Mouse (Mus musculus): ENCODE results near the gene Plcl2. TPM values are rescaled to one million over a fixed set of nuclear protein-coding genes. Genes with fewer than 3 reads are reported as not detected.
"Not testable (repeated sequence)": the region's sequence is repeated elsewhere in the genome, so short reads cannot be mapped to it uniquely, and the experiment has no call there.

Gene Plcl2
- polyA plus RNA-seq, 1 experiment = 4.3 TPM

GRCm38 (mm10) chr17:50530089-50530488 lies 20.9 kb downstream of the Plcl2 start:
- no peak for DNase-seq
- Histone ChIP-seq H3K27ac (ENCODE audit: insufficient read depth, low read depth, low read length) (no peak overlapping the region), H3K4me1 (ENCODE audit: control insufficient read depth, insufficient read depth, low read length) (no peaks in the 10 kb centered on the region; the same call in 1 of the 2 replicates), H3K36me3 (ENCODE audit: control insufficient read depth, insufficient read depth, low read length) (no peaks in the 10 kb centered on the region), H3K27me3 (replicated peaks; ENCODE audit: control insufficient read depth, insufficient read depth, low read length) (no peaks in the 10 kb centered on the region), H3K4me3 (ENCODE audit: insufficient read depth, low read depth, low read length) (no peak overlapping the region)
- TF ChIP-seq CTCF (conservative IDR thresholded peaks at IDR 0.05; ENCODE audit: insufficient read depth, insufficient read length, low read depth, low read length) (no peak), POLR2A (IDR thresholded peaks at IDR 0.05; ENCODE audit: low read depth, low read length) (no peak)
- 82% methylated on average over 8 of the region's 8 CpGs for WGBS

GRCm38 (mm10) chr17:50534889-50535288 lies 25.7 kb downstream of the Plcl2 start:
- not testable (repeated sequence) for H3K27me3 ChIP-seq (replicated peaks; ENCODE audit: control insufficient read depth, insufficient read depth, low read length); H3K4me3 ChIP-seq (ENCODE audit: insufficient read depth, low read depth, low read length); DNase-seq; H3K4me1 ChIP-seq (ENCODE audit: control insufficient read depth, insufficient read depth, low read length); H3K27ac ChIP-seq (ENCODE audit: insufficient read depth, low read depth, low read length); H3K36me3 ChIP-seq (ENCODE audit: control insufficient read depth, insufficient read depth, low read length)
- WGBS = 97% methylated on average over 2 of the region's 2 CpGs

GRCm38 (mm10) chr17:50536409-50537194 lies 27.4 kb downstream of the Plcl2 start:
- 89% methylated on average over 4 of the region's 4 CpGs for WGBS

GRCm38 (mm10) chr17:50537786-50538185 lies 28.6 kb downstream of the Plcl2 start:
- Histone ChIP-seq H3K4me1 (ENCODE audit: control insufficient read depth, insufficient read depth, low read length) (no peaks in the 10 kb centered on the region; the same call in 1 of the 2 replicates), H3K27me3 (replicated peaks; ENCODE audit: control insufficient read depth, insufficient read depth, low read length) (no peaks in the 10 kb centered on the region), H3K4me3 (ENCODE audit: insufficient read depth, low read depth, low read length) (no peak overlapping the region), H3K36me3 (ENCODE audit: control insufficient read depth, insufficient read depth, low read length) (no peaks in the 10 kb centered on the region; the same call in 1 of the 2 replicates), H3K27ac (ENCODE audit: insufficient read depth, low read depth, low read length) (no peak overlapping the region)
- TF ChIP-seq POLR2A (IDR thresholded peaks at IDR 0.05; ENCODE audit: low read depth, low read length) = no peak
- no peak for TF ChIP-seq CTCF (conservative IDR thresholded peaks at IDR 0.05; ENCODE audit: insufficient read depth, insufficient read length, low read depth, low read length)
- WGBS = 92% methylated on average over 2 of the region's 2 CpGs
- no peak for DNase-seq

More at GRCm38 (mm10) chr17:50536409-50537194, 27.4 kb downstream of the Plcl2 start:
- no peaks in the 10 kb centered on the region for H3K27me3 ChIP-seq (replicated peaks; ENCODE audit: control insufficient read depth, insufficient read depth, low read length)
- no peak for DNase-seq
- no peaks in the 10 kb centered on the region for H3K36me3 ChIP-seq (ENCODE audit: control insufficient read depth, insufficient read depth, low read length)
- TF ChIP-seq POLR2A (IDR thresholded peaks at IDR 0.05; ENCODE audit: low read depth, low read length) (no peak), CTCF (conservative IDR thresholded peaks at IDR 0.05; ENCODE audit: insufficient read depth, insufficient read length, low read depth, low read length) (no peak)
- no peak overlapping the region for H3K27ac ChIP-seq (ENCODE audit: insufficient read depth, low read depth, low read length)
- H3K4me1 ChIP-seq (ENCODE audit: control insufficient read depth, insufficient read depth, low read length) = no peaks in the 10 kb centered on the region; the same call in 1 of the 2 replicates
- H3K4me3 ChIP-seq (ENCODE audit: insufficient read depth, low read depth, low read length) = no peak overlapping the region

GRCm38 (mm10) chr17:50544860-50545259 lies 35.7 kb downstream of the Plcl2 start:
- peak overlapping the region; percentile 90 for H3K27ac ChIP-seq (ENCODE audit: insufficient read depth, low read depth, low read length)
- H3K36me3 ChIP-seq (ENCODE audit: control insufficient read depth, insufficient read depth, low read length) = no peaks in the 10 kb centered on the region; the same call in 1 of the 2 replicates

GRCm38 (mm10) chr17:50545274-50545673 lies 36.1 kb downstream of the Plcl2 start:
- Histone ChIP-seq H3K27ac (ENCODE audit: insufficient read depth, low read depth, low read length) (peak overlapping the region; percentile 80), H3K27me3 (replicated peaks; ENCODE audit: control insufficient read depth, insufficient read depth, low read length) (no peaks in the 10 kb centered on the region), H3K36me3 (ENCODE audit: control insufficient read depth, insufficient read depth, low read length) (no peaks in the 10 kb centered on the region; the same call in 1 of the 2 replicates), H3K4me1 (ENCODE audit: control insufficient read depth, insufficient read depth, low read length) (0 out of 2 replicates have a peak, but pooled peaks cover 6% of the 10 kb centered on the region), H3K4me3 (ENCODE audit: insufficient read depth, low read depth, low read length) (peak overlapping the region; percentile 5; the same call in 1 of the 2 replicates)
- TF ChIP-seq CTCF (conservative IDR thresholded peaks at IDR 0.05; ENCODE audit: insufficient read depth, insufficient read length, low read depth, low read length) (no peak), POLR2A (IDR thresholded peaks at IDR 0.05; ENCODE audit: low read depth, low read length) (no peak)
- peak; percentile 52 for DNase-seq
- WGBS = 49% methylated on average over 6 of the region's 6 CpGs

More at GRCm38 (mm10) chr17:50544860-50545259, 35.7 kb downstream of the Plcl2 start:
- WGBS = 36% methylated on average over 1 of the region's 1 CpGs
- Histone ChIP-seq H3K4me3 (ENCODE audit: insufficient read depth, low read depth, low read length) (no peak overlapping the region), H3K4me1 (ENCODE audit: control insufficient read depth, insufficient read depth, low read length) (0 out of 2 replicates have a peak, but pooled peaks cover 6% of the 10 kb centered on the region), H3K27me3 (replicated peaks; ENCODE audit: control insufficient read depth, insufficient read depth, low read length) (no peaks in the 10 kb centered on the region)
- TF ChIP-seq CTCF (conservative IDR thresholded peaks at IDR 0.05; ENCODE audit: insufficient read depth, insufficient read length, low read depth, low read length) (no peak), POLR2A (IDR thresholded peaks at IDR 0.05; ENCODE audit: low read depth, low read length) (no peak)
- peak; percentile 61 for DNase-seq

- Histone ChIP-seq H3K27me3 (replicated peaks; ENCODE audit: control insufficient read depth, insufficient read depth, low read length) (no peaks in the 10 kb centered on the region), H3K27ac (ENCODE audit: insufficient read depth, low read depth, low read length) (no peak overlapping the region), H3K4me3 (ENCODE audit: insufficient read depth, low read depth, low read length) (no peak overlapping the region), H3K4me1 (ENCODE audit: control insufficient read depth, insufficient read depth, low read length) (peaks cover 3% of the 10 kb centered on the region; the same call in 1 of the 2 replicates), H3K36me3 (ENCODE audit: control insufficient read depth, insufficient read depth, low read length) (no peaks in the 10 kb centered on the region)
- no peak for DNase-seq
- TF ChIP-seq CTCF (conservative IDR thresholded peaks at IDR 0.05; ENCODE audit: insufficient read depth, insufficient read length, low read depth, low read length) (no peak), POLR2A (IDR thresholded peaks at IDR 0.05; ENCODE audit: low read depth, low read length) (no peak)
- 86% methylated on average over 2 of the region's 2 CpGs for WGBS
Measured at GRCm38 (mm10) chr17:50552130-50552529, 42.9 kb downstream of the Plcl2 start.

Measured in kidney, adult 2 months (tissue).